Mouse (Mus musculus): ENCODE results near the gene Bud23. TPM values are rescaled to one million over a fixed set of nuclear protein-coding genes. Genes with fewer than 3 reads are reported as not detected.

Gene Bud23
- polyA plus RNA-seq, 1 experiment from 2014 or later: 77.0 TPM

GRCm38 (mm10) chr5:135089653-135090052, 24.9 kb upstream of the Bud23 start, which contains the start of gene Mlxipl:
Gene Mlxipl (plus strand): TSS chr5:135089890.
- Histone ChIP-seq H3K27me3 (replicated peaks; ENCODE audit: control insufficient read depth, insufficient read depth, low read length) (peaks cover 38% of the 10 kb centered on the region), H3K27ac (ENCODE audit: low read depth, low read length) (no peak within 1 kb of the TSS), H3K36me3 (ENCODE audit: control insufficient read depth, insufficient read depth, low read length) (no peaks in the 10 kb centered on the region), H3K4me3 (ENCODE audit: low read length) (no peak within 1 kb of the TSS), H3K9ac (ENCODE audit: low read depth, low read length) (no peak within 1 kb of the TSS), H3K9me3 (ENCODE audit: control insufficient read depth, low read length) (no peaks in the 10 kb centered on the region), H3K4me2 (ENCODE audit: low read length) (no peak within 1 kb of the TSS), H3K4me1 (ENCODE audit: control insufficient read depth, insufficient read depth, low read depth, low read length) (no peaks in the 10 kb centered on the region)
- no peak for ATAC-seq
- WGBS: 2% methylated on average over 34 of the region's 39 CpGs

- Histone ChIP-seq H3K4me2 (ENCODE audit: low read length) (no peak overlapping the region), H3K27me3 (replicated peaks; ENCODE audit: control insufficient read depth, insufficient read depth, low read length) (peaks cover 38% of the 10 kb centered on the region), H3K36me3 (ENCODE audit: control insufficient read depth, insufficient read depth, low read length) (no peaks in the 10 kb centered on the region), H3K4me1 (ENCODE audit: control insufficient read depth, insufficient read depth, low read depth, low read length) (no peaks in the 10 kb centered on the region), H3K27ac (ENCODE audit: low read depth, low read length) (no peak overlapping the region), H3K9me3 (ENCODE audit: control insufficient read depth, low read length) (no peaks in the 10 kb centered on the region), H3K4me3 (ENCODE audit: low read length) (no peak overlapping the region), H3K9ac (ENCODE audit: low read depth, low read length) (no peak overlapping the region)
- WGBS: 74% methylated on average over 4 of the region's 4 CpGs
- ATAC-seq: no peak
Observed at GRCm38 (mm10) chr5:135086871-135087270, 22.1 kb upstream of the Bud23 start.

- H3K9me3 ChIP-seq (ENCODE audit: control insufficient read depth, low read length): no peaks in the 10 kb centered on the region
- H3K27ac ChIP-seq (ENCODE audit: low read depth, low read length): no peak overlapping the region
- no peaks in the 10 kb centered on the region for H3K36me3 ChIP-seq (ENCODE audit: control insufficient read depth, insufficient read depth, low read length)
- WGBS: 92% methylated on average over 5 of the region's 5 CpGs
- H3K4me2 ChIP-seq (ENCODE audit: low read length): no peak overlapping the region
- H3K4me1 ChIP-seq (ENCODE audit: control insufficient read depth, insufficient read depth, low read depth, low read length): peaks cover 11% of the 10 kb centered on the region
- H3K27me3 ChIP-seq (replicated peaks; ENCODE audit: control insufficient read depth, insufficient read depth, low read length): 0 out of 2 replicates have a peak, but pooled peaks cover 3% of the 10 kb centered on the region
- H3K4me3 ChIP-seq (ENCODE audit: low read length): no peak overlapping the region
- ATAC-seq: no peak
- no peak overlapping the region for H3K9ac ChIP-seq (ENCODE audit: low read depth, low read length)
Observed at GRCm38 (mm10) chr5:135080539-135080938, 15.8 kb upstream of the Bud23 start.

GRCm38 (mm10) chr5:135079578-135079977, 14.8 kb upstream of the Bud23 start:
- WGBS: 96% methylated on average over 2 of the region's 2 CpGs
- no peak overlapping the region for H3K27ac ChIP-seq (ENCODE audit: low read depth, low read length)
- 0 out of 2 replicates have a peak, but pooled peaks cover 2% of the 10 kb centered on the region for H3K36me3 ChIP-seq (ENCODE audit: control insufficient read depth, insufficient read depth, low read length)
- no peak overlapping the region for H3K4me2 ChIP-seq (ENCODE audit: low read length)
- H3K4me1 ChIP-seq (ENCODE audit: control insufficient read depth, insufficient read depth, low read depth, low read length): peaks cover 11% of the 10 kb centered on the region
- no peak overlapping the region for H3K4me3 ChIP-seq (ENCODE audit: low read length)
- H3K27me3 ChIP-seq (replicated peaks; ENCODE audit: control insufficient read depth, insufficient read depth, low read length): 0 out of 2 replicates have a peak, but pooled peaks cover 2% of the 10 kb centered on the region
- H3K9me3 ChIP-seq (ENCODE audit: control insufficient read depth, low read length): no peaks in the 10 kb centered on the region
- H3K9ac ChIP-seq (ENCODE audit: low read depth, low read length): no peak overlapping the region
- ATAC-seq: no peak

GRCm38 (mm10) chr5:135078482-135078810, 13.7 kb upstream of the Bud23 start:
- Histone ChIP-seq H3K9ac (ENCODE audit: low read depth, low read length) (peak overlapping the region; percentile 87), H3K9me3 (ENCODE audit: control insufficient read depth, low read length) (no peaks in the 10 kb centered on the region), H3K27me3 (replicated peaks; ENCODE audit: control insufficient read depth, insufficient read depth, low read length) (no peaks in the 10 kb centered on the region), H3K4me2 (ENCODE audit: low read length) (peak overlapping the region; percentile 80), H3K4me3 (ENCODE audit: low read length) (peak overlapping the region; percentile 64), H3K36me3 (ENCODE audit: control insufficient read depth, insufficient read depth, low read length) (0 out of 2 replicates have a peak, but pooled peaks cover 2% of the 10 kb centered on the region), H3K27ac (ENCODE audit: low read depth, low read length) (peak overlapping the region; percentile 95; the same call in 1 of the 2 replicates), H3K4me1 (ENCODE audit: control insufficient read depth, insufficient read depth, low read depth, low read length) (peaks cover 14% of the 10 kb centered on the region)
- ATAC-seq: no peak; the same call in 1 of the 2 replicates
- 2% methylated on average over 9 of the region's 11 CpGs for WGBS

- Histone ChIP-seq H3K4me2 (ENCODE audit: low read length) (peak within 1 kb of the TSS; percentile 80), H3K9ac (ENCODE audit: low read depth, low read length) (peak within 1 kb of the TSS; percentile 87), H3K36me3 (ENCODE audit: control insufficient read depth, insufficient read depth, low read length) (peaks cover 2% of the 10 kb centered on the region; the same call in 1 of the 2 replicates), H3K9me3 (ENCODE audit: control insufficient read depth, low read length) (no peaks in the 10 kb centered on the region), H3K27ac (ENCODE audit: low read depth, low read length) (peak within 1 kb of the TSS; percentile 95), H3K4me3 (ENCODE audit: low read length) (peak within 1 kb of the TSS; percentile 64), H3K4me1 (ENCODE audit: control insufficient read depth, insufficient read depth, low read depth, low read length) (peaks cover 14% of the 10 kb centered on the region), H3K27me3 (replicated peaks; ENCODE audit: control insufficient read depth, insufficient read depth, low read length) (no peaks in the 10 kb centered on the region)
- ATAC-seq: peak; percentile 91
- WGBS: under 1% methylated on average over 56 of the region's 83 CpGs
Observed at GRCm38 (mm10) chr5:135077564-135078481, 13.1 kb upstream of the Bud23 start, which contains the start of gene Vps37d. Gene Vps37d (minus strand): TSS chr5:135078266.

GRCm38 (mm10) chr5:135076931-135077505, 12.3 kb upstream of the Bud23 start:
- H3K9ac ChIP-seq (ENCODE audit: low read depth, low read length): peak overlapping the region; percentile 87
- ATAC-seq: peak; percentile 57
- H3K27ac ChIP-seq (ENCODE audit: low read depth, low read length): peak overlapping the region; percentile 95
- peak overlapping the region; percentile 80 for H3K4me2 ChIP-seq (ENCODE audit: low read length)
- no peaks in the 10 kb centered on the region for H3K9me3 ChIP-seq (ENCODE audit: control insufficient read depth, low read length)
- peaks cover 6% of the 10 kb centered on the region for H3K36me3 ChIP-seq (ENCODE audit: control insufficient read depth, insufficient read depth, low read length)
- no peaks in the 10 kb centered on the region for H3K27me3 ChIP-seq (replicated peaks; ENCODE audit: control insufficient read depth, insufficient read depth, low read length)
- peaks cover 14% of the 10 kb centered on the region for H3K4me1 ChIP-seq (ENCODE audit: control insufficient read depth, insufficient read depth, low read depth, low read length)
- 8% methylated on average over 14 of the region's 14 CpGs for WGBS
- H3K4me3 ChIP-seq (ENCODE audit: low read length): peak overlapping the region; percentile 64

- Histone ChIP-seq H3K27ac (ENCODE audit: low read depth, low read length) (no peak overlapping the region), H3K4me2 (ENCODE audit: low read length) (peak overlapping the region; percentile 80), H3K27me3 (replicated peaks; ENCODE audit: control insufficient read depth, insufficient read depth, low read length) (no peaks in the 10 kb centered on the region), H3K9ac (ENCODE audit: low read depth, low read length) (peak overlapping the region; percentile 27; the same call in 1 of the 2 replicates), H3K4me1 (ENCODE audit: control insufficient read depth, insufficient read depth, low read depth, low read length) (peaks cover 14% of the 10 kb centered on the region), H3K9me3 (ENCODE audit: control insufficient read depth, low read length) (no peaks in the 10 kb centered on the region), H3K36me3 (ENCODE audit: control insufficient read depth, insufficient read depth, low read length) (peaks cover 6% of the 10 kb centered on the region), H3K4me3 (ENCODE audit: low read length) (peak overlapping the region; percentile 64)
- WGBS: 87% methylated on average over 14 of the region's 14 CpGs
- no peak for ATAC-seq
Observed at GRCm38 (mm10) chr5:135076368-135076767, 11.6 kb upstream of the Bud23 start.

GRCm38 (mm10) chr5:135075655-135076054, 10.9 kb upstream of the Bud23 start:
- H3K4me3 ChIP-seq (ENCODE audit: low read length): no peak overlapping the region
- H3K27ac ChIP-seq (ENCODE audit: low read depth, low read length): no peak overlapping the region
- no peak overlapping the region for H3K4me2 ChIP-seq (ENCODE audit: low read length)
- H3K9me3 ChIP-seq (ENCODE audit: control insufficient read depth, low read length): no peaks in the 10 kb centered on the region
- peaks cover 6% of the 10 kb centered on the region for H3K36me3 ChIP-seq (ENCODE audit: control insufficient read depth, insufficient read depth, low read length)
- H3K4me1 ChIP-seq (ENCODE audit: control insufficient read depth, insufficient read depth, low read depth, low read length): peaks cover 14% of the 10 kb centered on the region
- H3K27me3 ChIP-seq (replicated peaks; ENCODE audit: control insufficient read depth, insufficient read depth, low read length): no peaks in the 10 kb centered on the region
- WGBS: 70% methylated on average over 4 of the region's 4 CpGs
- no peak for ATAC-seq
- no peak overlapping the region for H3K9ac ChIP-seq (ENCODE audit: low read depth, low read length)

All from hindbrain, embryonic 16.5 days (tissue).